Mouse (Mus musculus): ENCODE data around the gene Hmgb1.

Gene Hmgb1

DNA sequence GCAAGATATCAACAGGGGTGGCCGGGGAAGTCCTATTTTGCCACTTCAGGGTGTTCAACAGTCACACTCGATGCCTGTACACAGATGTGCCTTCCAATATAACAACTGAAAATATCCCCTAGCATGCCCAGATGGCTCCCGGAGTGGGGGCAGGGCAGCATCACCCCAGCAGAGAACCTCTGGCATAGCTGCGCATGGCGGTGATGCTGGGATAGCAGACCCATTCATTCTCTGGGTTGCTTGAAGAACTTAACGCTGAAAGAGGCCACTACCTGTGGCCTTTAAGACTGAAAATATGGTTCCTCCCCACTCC lies 181.5 kb downstream of the Hmgb1 start:
- DNase-seq (ENCODE audit: extremely low read depth, low read depth, low spot score) = no peak

DNA sequence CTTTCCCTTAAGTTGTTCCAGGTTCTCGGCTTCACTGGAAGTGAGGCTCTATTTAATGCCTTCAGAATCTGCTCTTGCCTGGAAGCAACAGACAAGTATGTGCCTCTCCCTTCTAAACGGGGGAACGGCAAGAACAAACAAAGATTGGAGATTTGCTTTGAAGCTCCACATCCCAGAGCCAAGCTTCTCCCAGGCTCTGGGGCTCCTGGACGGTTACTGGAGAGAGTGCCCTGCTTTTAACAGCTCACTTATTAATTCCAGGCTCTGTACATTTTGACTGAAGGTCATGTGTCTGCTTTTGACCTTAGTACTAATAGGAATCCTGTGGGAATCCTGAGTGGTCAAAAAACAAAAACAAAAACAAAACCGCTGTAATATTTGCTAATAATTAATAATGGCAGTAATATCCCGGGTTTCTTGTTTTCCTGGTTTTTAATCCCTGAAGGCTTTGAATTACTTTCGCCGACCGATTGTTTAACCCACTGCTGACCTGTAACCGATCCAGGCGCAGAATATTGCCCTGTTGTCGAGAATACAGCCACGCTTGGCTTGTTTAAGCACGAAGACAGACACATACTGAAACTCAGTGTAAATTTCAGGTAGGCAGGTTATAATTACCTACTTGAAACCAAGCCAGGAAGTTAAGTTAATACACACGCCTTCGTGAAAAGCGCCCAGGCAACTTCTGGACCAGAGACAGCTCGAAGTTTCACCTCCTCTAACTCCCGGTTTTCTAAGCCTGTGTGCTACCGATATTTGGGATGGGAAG lies 182.1 kb downstream of the Hmgb1 start:
- DNase-seq (ENCODE audit: extremely low read depth, low read depth, low spot score) = no peak

DNA sequence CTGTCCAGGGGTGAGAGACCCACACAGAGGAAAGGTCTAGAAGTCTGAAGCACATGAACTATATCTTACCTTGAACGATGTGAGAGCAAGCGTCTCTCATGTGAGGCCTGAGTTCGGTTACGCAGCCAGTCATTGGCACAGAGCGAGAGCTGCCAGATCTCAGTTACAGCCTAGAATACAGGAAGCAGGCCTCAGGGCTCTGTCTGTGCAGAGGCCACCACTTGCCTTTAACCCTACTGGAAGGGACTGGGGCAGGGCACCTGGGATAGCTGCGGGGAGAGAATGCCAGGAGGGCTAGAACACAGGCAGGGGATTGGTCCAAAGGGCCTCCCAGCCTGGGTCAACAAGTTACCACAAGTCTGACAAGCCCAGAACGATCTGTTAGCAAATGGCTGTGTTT lies 184.5 kb downstream of the Hmgb1 start:
- DNase-seq (ENCODE audit: extremely low read depth, low read depth, low spot score) = no peak

DNA sequence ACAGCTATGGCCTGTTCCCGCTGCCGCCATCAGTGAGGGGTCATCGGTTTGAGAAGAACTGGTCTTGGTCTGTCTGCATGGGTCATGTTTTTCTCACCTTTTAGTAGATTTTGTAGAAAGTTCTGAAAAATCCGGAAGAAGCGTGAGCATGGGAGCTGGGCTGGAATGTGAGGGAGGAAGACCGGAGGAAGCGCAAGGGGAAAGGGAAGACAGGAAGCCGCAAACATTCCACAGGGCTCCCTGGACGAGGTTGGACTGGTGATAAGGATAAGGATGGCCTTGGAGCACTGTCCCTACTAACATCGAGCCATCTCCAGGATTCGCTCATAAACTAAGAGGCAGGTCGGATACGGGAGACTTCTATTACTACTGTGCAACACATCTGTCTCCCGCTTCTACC lies 185.8 kb downstream of the Hmgb1 start:
- no peak for DNase-seq (ENCODE audit: extremely low read depth, low read depth, low spot score)

DNA sequence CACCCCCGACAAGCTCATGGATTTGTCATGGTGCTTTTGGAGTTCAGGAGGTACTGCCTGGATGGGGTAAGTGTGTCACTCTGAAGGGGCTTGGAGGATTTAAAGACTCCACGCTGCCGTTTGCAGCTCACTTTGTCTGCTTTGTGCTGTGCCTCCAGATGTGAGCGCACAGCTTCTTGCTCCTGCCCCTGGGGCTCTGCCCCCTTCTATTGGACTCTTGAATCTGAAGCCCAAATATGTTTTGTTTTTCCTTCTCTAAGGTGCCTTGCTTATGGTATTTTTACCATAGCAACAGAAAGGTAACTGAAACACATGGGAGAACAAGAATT lies 187.6 kb downstream of the Hmgb1 start:
- DNase-seq (ENCODE audit: extremely low read depth, low read depth, low spot score) = no peak

Data from fat pad, adult 2 months (tissue).